Mouse (Mus musculus): ENCODE measurements around the gene Gm20937. TPM values are rescaled to one million over a fixed set of nuclear protein-coding genes. Genes with fewer than 3 reads are reported as not detected.
"Not testable (repeated sequence)": the region's sequence is repeated elsewhere in the genome, so short reads cannot be mapped to it uniquely, and the experiment has no call there.

Gene Gm20937
- total RNA-seq (2015; ENCODE audit: low replicate concordance) (not detected in 2 replicates), total RNA-seq (2017; ENCODE audit: low replicate concordance) (not detected in 2 replicates)

- not testable (repeated sequence) for ATAC-seq (replicated peaks; ENCODE audit: low FRiP score, poor library complexity, severe bottlenecking)
Observed at GRCm38 (mm10) chrY:68294798-68295197, at the start of gene Gm20937. TSS of gene Gm20937 (minus strand) at chrY:68294898.

Other genes starting within 250 kb of the Gm20937 start
- not detected in 2 replicates for gene Gm20816, start 243.1 kb upstream of the Gm20937 start, total RNA-seq (2015; ENCODE audit: low replicate concordance)
- gene Gm20816, start 243.1 kb upstream of the Gm20937 start, total RNA-seq (2017; ENCODE audit: low replicate concordance), result not detected in 2 replicates

All from erythroid progenitor cell, adult 5-6 weeks (primary cell).